Mouse (Mus musculus) erythroblast, embryonic 14.5 days (primary cell): Measurements from ENCODE around the gene 3110070M22Rik. TPM values are rescaled to one million over a fixed set of nuclear protein-coding genes. Genes with fewer than 3 reads are reported as not detected.
"Not testable (repeated sequence)": the region's sequence is repeated elsewhere in the genome, so short reads cannot be mapped to it uniquely, and the experiment has no call there.

Experiments used
- H3K27me3 ChIP-seq: 2 replicates; pipeline ENCODE4 v1.6.1; 2012; ENCODE audit warnings: inconsistent platforms; ENCODE audit not compliant: control insufficient read depth
- H3K36me3 ChIP-seq: 2 replicates; pipeline ENCODE4 v1.6.1; 2012; ENCODE audit warnings: mild to moderate bottlenecking, inconsistent platforms; ENCODE audit not compliant: control insufficient read depth
- H3K4me1 ChIP-seq: 2 replicates; pipeline ENCODE4 v1.6.1; 2012; ENCODE audit warnings: inconsistent platforms; ENCODE audit not compliant: control insufficient read depth
- H3K4me3 ChIP-seq: replicated peaks from 2 replicates; pipeline ENCODE3; 2012; ENCODE audit warnings: moderate library complexity, mild to moderate bottlenecking, inconsistent platforms
- H3K9me3 ChIP-seq: 2 replicates; pipeline ENCODE4 v1.6.1; 2012; ENCODE audit warnings: low read length, inconsistent platforms, mixed read lengths; ENCODE audit not compliant: control insufficient read depth
- GATA1 ChIP-seq: IDR thresholded peaks from 2 replicates; pipeline ENCODE4 v1.6.1; 2012; ENCODE audit warnings: low read length, inconsistent platforms, mixed read lengths
- TAL1 ChIP-seq: IDR thresholded peaks from 3 replicates; pipeline ENCODE4 v1.6.1; 2012; ENCODE audit warnings: low read length, inconsistent platforms, mixed read lengths
- polyA plus RNA-seq: library from polyadenylated mRNA; stranded (reverse); fragments of >175 nt; gene quantifications from 2 replicates; pipeline ENCODE4 v1.2.3, GENCODE M21; 2012

Gene 3110070M22Rik
- 0.15 and 0.17 TPM in 2 replicates for polyA plus RNA-seq

DNA sequence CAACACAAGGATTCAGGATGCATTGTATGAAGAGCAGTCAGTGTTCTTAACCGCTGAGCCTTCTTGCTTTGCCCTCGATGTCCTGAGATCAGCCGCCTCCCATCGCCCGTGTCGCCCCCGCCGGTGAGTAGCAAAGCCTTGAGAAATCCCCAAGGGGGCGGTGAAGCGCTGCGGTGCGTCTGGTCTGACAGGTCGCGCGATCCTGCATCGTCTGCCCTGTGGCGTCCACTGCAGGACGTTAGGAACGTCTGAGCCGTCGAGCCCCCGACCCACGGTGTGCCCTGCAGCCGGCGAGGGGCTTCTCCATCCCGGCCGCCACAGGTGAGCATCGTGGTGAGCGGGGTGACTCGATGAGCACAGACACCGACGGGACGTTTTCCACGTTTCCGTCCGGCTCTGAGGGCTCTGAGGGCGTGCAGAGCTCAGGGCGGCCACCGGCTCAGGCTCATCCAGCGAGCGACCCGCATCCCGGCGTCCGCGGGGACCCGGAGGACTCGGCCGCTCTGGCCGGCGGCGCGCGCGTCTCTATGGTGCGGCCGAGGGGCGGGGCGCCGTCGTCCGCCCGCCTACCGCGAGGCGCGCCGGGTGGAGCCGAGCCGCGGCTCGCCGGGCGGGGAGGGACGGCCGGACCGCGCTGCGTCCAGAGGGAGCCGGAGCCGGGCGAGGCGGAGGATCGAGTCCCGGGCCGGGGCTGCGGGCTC is at the start of gene 3110070M22Rik, which contains the start of gene Tmem267:
Gene 3110070M22Rik, minus strand, starts transcription at position 504 of the 701 bp plus-strand sequence.
Gene Tmem267, plus strand, starts transcription at position 160 of the 701 bp plus-strand sequence.
- Histone ChIP-seq H3K4me3 (peak within 1 kb of the TSS; percentile 87), H3K9me3 (peaks cover 7% of the 10 kb centered on the region), H3K4me1 (peaks cover 12% of the 10 kb centered on the region), H3K36me3 (peaks cover 25% of the 10 kb centered on the region), H3K27me3 (peaks cover 2% of the 10 kb centered on the region)
- TF ChIP-seq GATA1 (no peak), TAL1 (no peak)

DNA sequence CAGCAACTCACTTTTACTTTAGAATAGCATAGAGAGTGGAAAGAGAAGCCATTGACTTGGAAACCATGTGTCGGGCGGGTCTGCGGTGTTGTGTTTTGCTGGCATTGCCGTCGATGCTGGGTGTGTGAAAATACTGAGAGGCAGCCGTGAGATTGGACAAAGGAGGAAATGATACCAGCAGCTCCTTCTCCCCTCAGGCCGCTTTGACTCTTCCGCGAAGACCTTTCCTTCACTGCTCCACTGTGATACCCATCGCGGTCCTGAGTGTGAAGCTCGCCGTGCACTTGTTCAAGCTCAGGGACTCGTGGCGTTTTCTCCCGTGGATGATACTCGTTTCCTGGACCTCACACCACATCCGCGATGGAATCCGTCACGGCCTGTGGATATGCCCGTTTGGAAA is 6.8 kb upstream of the 3110070M22Rik start:
- H3K4me3 ChIP-seq, H3K36me3 ChIP-seq, H3K27me3 ChIP-seq, H3K9me3 ChIP-seq, H3K4me1 ChIP-seq: not testable (repeated sequence)

GRCm38 (mm10) chr13:119492083-119492482 is 3.9 kb upstream of the 3110070M22Rik start:
- H3K36me3 ChIP-seq, H3K4me3 ChIP-seq, H3K9me3 ChIP-seq, H3K27me3 ChIP-seq: not testable (repeated sequence)
- peaks cover 11% of the 10 kb centered on the region for H3K4me1 ChIP-seq

DNA sequence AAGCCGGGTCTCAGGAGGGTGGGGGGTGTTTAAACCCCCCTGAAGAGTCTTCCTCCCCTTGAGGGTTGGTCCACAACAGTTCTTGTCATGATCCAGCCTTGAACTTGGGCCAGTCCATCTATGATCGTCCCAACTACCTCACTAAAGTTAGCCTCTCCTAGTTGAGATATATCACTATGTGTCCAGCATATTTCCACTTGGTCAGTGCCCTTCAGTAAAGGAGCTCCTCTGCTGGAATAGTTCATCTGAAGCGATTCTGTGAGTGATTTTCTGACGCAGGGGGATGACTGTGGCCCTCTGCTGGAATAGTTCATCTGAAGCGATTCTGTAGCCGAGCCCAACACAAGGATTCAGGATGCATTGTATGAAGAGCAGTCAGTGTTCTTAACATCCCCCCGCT is 829 bp downstream of the 3110070M22Rik start:
- Histone ChIP-seq H3K4me1 (peaks cover 12% of the 10 kb centered on the region), H3K27me3 (peaks cover 2% of the 10 kb centered on the region), H3K4me3 (peak overlapping the region; percentile 87), H3K36me3 (peaks cover 26% of the 10 kb centered on the region), H3K9me3 (peaks cover 7% of the 10 kb centered on the region)
- TF ChIP-seq GATA1 = no peak
- no peak for TF ChIP-seq TAL1

DNA sequence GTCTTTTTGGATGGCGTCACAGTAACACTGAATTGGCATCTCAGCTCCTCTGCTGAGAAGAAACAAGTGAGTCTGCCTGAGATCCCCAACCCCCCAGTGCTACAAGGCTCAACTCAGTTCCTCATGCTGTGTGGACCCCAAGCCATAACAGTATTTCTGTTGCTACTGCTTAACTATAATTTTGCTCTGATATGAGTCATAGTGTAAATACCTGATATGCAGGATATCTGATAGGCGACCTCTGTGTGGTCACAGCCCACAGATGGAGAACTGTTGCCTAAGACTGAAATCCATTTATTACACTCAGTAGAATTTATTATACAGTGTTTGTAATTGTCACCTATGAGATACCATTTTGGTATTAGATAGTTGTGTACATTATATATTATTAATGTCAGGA is 10.4 kb downstream of the 3110070M22Rik start:
- no peaks in the 10 kb centered on the region for H3K9me3 ChIP-seq
- no peak overlapping the region for H3K4me3 ChIP-seq
- no peaks in the 10 kb centered on the region for H3K4me1 ChIP-seq
- peaks cover 80% of the 10 kb centered on the region for H3K36me3 ChIP-seq
- TF ChIP-seq GATA1 (no peak), TAL1 (no peak)
- H3K27me3 ChIP-seq = no peaks in the 10 kb centered on the region

DNA sequence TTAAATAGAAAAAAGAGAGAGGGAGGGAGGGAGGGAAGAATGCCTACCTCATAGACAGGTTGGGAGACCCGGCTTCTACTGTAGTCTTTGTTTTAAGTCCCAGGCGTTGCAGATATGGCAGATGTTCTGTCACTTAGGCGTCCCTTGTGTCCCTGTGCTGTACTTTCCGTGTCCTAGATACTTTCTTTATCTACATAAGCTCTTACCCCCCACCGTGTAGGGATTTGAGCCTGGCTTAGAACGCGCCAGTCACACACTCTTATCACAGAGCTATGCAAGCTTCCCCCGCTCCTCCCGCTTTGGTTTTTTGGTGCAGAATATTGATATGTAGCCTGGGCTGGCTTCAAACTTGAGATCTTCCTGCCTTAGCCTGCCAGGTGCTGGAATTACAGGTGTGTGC is 11.6 kb downstream of the 3110070M22Rik start:
- Histone ChIP-seq H3K4me1 (no peaks in the 10 kb centered on the region), H3K4me3 (no peak overlapping the region), H3K36me3 (peaks cover 88% of the 10 kb centered on the region), H3K27me3 (no peaks in the 10 kb centered on the region), H3K9me3 (no peaks in the 10 kb centered on the region)
- TF ChIP-seq GATA1 (no peak), TAL1 (no peak)

DNA sequence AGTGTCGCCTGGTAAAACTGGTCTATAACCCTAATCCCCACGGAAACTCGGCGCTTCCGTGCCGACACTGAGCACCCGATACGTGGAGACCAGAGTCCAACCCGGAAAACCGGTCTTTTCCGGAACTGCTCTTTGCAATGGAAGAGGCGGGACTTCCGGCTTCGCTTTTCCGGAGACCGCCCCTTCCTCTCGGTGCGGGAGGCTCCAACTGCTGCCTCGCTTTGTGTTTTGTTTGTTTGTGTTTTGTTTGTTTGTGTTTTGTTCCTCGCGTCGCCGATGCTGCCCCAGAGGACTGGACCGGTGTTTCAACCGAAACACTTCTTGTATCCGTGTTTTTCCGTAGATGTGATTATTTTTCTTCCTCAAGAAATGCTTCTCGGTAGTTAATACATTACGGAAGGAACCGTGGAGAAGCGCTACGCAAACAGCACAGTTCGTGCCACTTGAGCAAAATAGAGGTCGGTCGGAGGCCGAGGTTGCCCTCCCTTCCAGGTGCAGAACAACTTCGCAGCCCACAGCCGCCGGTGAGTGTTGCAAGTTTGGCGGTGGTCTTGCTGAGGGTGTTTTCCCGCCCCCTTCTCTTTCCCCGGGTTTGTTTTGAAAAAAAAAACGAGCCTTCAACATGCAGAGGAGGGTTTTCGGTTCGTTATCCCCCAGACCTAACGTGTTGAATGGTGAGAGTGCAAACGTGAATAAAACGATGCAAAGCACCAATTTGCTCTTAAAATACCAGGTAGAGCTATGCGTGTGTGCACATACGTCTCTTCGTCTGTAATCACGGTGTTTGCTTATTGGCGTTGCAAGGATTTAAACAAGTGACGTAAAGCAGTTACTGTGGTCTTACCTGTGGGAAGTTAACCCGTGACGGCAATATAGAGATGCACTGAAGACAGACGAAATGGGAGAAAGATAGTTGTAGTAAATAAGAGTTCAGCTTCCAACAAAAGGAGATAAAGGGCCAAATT is 25.3 kb downstream of the 3110070M22Rik start, which contains the start of gene 4833420G17Rik:
Gene 4833420G17Rik, plus strand, starts transcription at position 173 of the 965 bp plus-strand sequence.
- peak within 1 kb of the TSS; percentile 84 for H3K4me3 ChIP-seq
- peaks cover 42% of the 10 kb centered on the region for H3K36me3 ChIP-seq
- peaks cover 26% of the 10 kb centered on the region for H3K4me1 ChIP-seq
- H3K27me3 ChIP-seq = no peaks in the 10 kb centered on the region
- H3K9me3 ChIP-seq = no peaks in the 10 kb centered on the region
- no peak for TF ChIP-seq TAL1
- TF ChIP-seq GATA1 = no peak

- H3K36me3 ChIP-seq = peaks cover 37% of the 10 kb centered on the region
- no peak for TF ChIP-seq GATA1
- no peak for TF ChIP-seq TAL1
- H3K4me3 ChIP-seq = peak overlapping the region; percentile 84
- no peaks in the 10 kb centered on the region for H3K9me3 ChIP-seq
- peaks cover 26% of the 10 kb centered on the region for H3K4me1 ChIP-seq
- no peaks in the 10 kb centered on the region for H3K27me3 ChIP-seq
Measured at GRCm38 (mm10) chr13:119461900-119462595, 26.1 kb downstream of the 3110070M22Rik start.

GRCm38 (mm10) chr13:119456342-119456741 is 31.8 kb downstream of the 3110070M22Rik start:
- Histone ChIP-seq H3K4me1 (no peaks in the 10 kb centered on the region), H3K36me3 (peaks cover 48% of the 10 kb centered on the region), H3K27me3 (no peaks in the 10 kb centered on the region), H3K9me3 (no peaks in the 10 kb centered on the region), H3K4me3 (no peak overlapping the region)
- no peak for TF ChIP-seq GATA1
- no peak for TF ChIP-seq TAL1
